Comparison of ENCODE assay signal across 8 mouse cellular contexts in the genomic region with DNA sequence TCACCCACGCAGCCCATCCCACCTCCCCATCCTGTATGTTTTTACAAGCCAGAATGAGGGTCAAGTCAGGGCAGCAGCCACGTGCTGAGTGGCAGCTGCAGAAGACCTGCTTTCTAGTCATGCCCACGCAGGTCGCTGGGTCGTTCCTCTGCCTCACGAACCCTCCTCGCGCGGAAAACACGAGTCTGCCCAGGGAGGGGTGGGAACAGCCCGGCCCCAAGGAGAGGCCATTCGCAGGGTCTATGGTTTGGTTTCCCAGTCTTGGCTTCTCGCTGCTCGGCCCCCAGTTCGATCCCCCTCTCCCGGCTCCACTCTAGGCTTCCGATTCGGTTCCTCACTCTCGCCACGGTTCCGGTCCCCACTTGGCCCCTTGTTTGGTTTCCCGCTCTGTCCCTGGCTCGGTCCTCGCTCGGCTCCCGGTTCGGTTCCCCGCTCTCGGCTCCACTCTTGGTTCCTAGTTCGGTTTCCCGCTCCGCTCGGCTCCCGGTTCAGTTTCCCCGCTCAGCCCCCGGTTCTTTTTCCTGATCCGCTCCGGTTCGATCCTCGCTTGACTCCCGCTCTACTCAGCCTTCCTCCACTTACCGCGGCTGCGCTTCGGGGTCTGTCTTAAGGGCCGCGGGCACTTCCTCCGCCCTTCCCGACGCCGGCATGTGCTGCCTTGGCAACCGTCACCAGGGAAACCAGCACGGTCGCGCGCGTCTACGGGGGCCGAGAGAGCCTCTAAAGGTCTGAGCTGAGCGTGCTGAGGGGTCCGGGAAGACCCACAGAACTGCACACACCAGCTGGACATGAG. TPM values are rescaled to one million over a fixed set of nuclear protein-coding genes. Genes with fewer than 3 reads are reported as not detected.
DNase-seq lines count a peak whose midpoint lies in the region; ATAC-seq and TF ChIP-seq lines count a peak whose summit lies in the region.

A gene (minus strand): TSS at position 633 of the 793 bp plus-strand sequence.

- no peaks in the 10 kb centered on the region for H3K36me3 ChIP-seq in ES-E14 (ENCODE audit: control insufficient read depth, insufficient read depth, low read length, poor library complexity, severe bottlenecking)
- no peaks in the 10 kb centered on the region for H3K36me3 ChIP-seq in intestine, embryonic 15.5 days
- peaks cover 6% of the 10 kb centered on the region for H3K36me3 ChIP-seq in megakaryocyte, embryonic 14.5 days (replicated peaks; ENCODE audit: low read length)

- 6% methylated on average over 61 of the region's 61 CpGs for WGBS in intestine, embryonic 15.5 days

- in situ Hi-C loops in ES-E14 (cut with MboI; ENCODE audit: low sequenced_read_pairs in 2 of 2, unreplicated experiment in 2 of 2) = no loop called here

- H3K4me1 ChIP-seq in ES-E14 (ENCODE audit: control insufficient read depth in 2 of 2, insufficient read depth in 2 of 2, low read length in 2 of 2, poor library complexity in 1 of 2) = peaks cover 0 to 4% of the 10 kb centered on the region in 2 experiments; a peak in 1 of 4 replicates
- 0 out of 2 replicates have a peak, but pooled peaks cover 3% of the 10 kb centered on the region for H3K4me1 ChIP-seq in brown adipose tissue, adult 24 weeks (ENCODE audit: control insufficient read depth, insufficient read depth, insufficient read length, low read length)
- H3K4me1 ChIP-seq in intestine, embryonic 15.5 days (replicated peaks) = 0 out of 2 replicates have a peak, but pooled peaks cover 6% of the 10 kb centered on the region
- H3K4me1 ChIP-seq in megakaryocyte, embryonic 14.5 days = peaks cover 26% of the 10 kb centered on the region

- no peak within 1 kb of the TSS for H3K27ac ChIP-seq in ES-E14 (ENCODE audit: insufficient read depth, low read depth, low read length, poor library complexity, severe bottlenecking)
- H3K27ac ChIP-seq in brown adipose tissue, adult 24 weeks (replicated peaks; ENCODE audit: low read depth, low read length) = no peak within 1 kb of the TSS
- no peak within 1 kb of the TSS for H3K27ac ChIP-seq in intestine, embryonic 15.5 days

- peak within 1 kb of the TSS; percentile 64 to 65 for H3K4me3 ChIP-seq in ES-E14 (ENCODE audit: insufficient read depth in 1 of 2, low read depth in 1 of 2, low read length in 2 of 2, poor library complexity in 1 of 2, severe bottlenecking in 1 of 2)
- H3K4me3 ChIP-seq in brown adipose tissue, adult 24 weeks (ENCODE audit: insufficient read depth, low read depth, low read length) = peak within 1 kb of the TSS; percentile 56
- H3K4me3 ChIP-seq in intestine, embryonic 15.5 days (replicated peaks) = peak within 1 kb of the TSS; percentile 46
- H3K4me3 ChIP-seq in megakaryocyte, embryonic 14.5 days (replicated peaks) = peak within 1 kb of the TSS; percentile 89

- peak; percentile 73 for DNase-seq in ES-E14 (ENCODE audit: low read depth, low spot score)
- peak; percentile 74 for DNase-seq in gastrocnemius, postnatal 10 days
- peak; percentile 89 for DNase-seq in left cerebral cortex, postnatal 25 days (ENCODE audit: low spot score in 2 of 2)
- peak; percentile 92 for DNase-seq in right cerebral cortex, postnatal 14 days

- no peaks in the 10 kb centered on the region for H3K27me3 ChIP-seq in intestine, embryonic 15.5 days (replicated peaks)
- peaks cover 67% of the 10 kb centered on the region for H3K27me3 ChIP-seq in megakaryocyte, embryonic 14.5 days (replicated peaks)

- peak within 1 kb of the TSS; percentile 67 for H3K9ac ChIP-seq in ES-E14 (ENCODE audit: insufficient read depth, low read depth, low read length, poor library complexity, severe bottlenecking)
- H3K9ac ChIP-seq in intestine, embryonic 15.5 days = peak within 1 kb of the TSS; percentile 9

- intact Hi-C loops in left cerebral cortex, postnatal 25 days (cut with DNase I) = no loop called here

- no peaks in the 10 kb centered on the region for H3K9me3 ChIP-seq in ES-E14 (ENCODE audit: control insufficient read depth, insufficient read depth, low read depth, low read length)
- H3K9me3 ChIP-seq in intestine, embryonic 15.5 days = 0 out of 2 replicates have a peak, but pooled peaks cover 4% of the 10 kb centered on the region
- H3K9me3 ChIP-seq in megakaryocyte, embryonic 14.5 days = peaks cover 51% of the 10 kb centered on the region

- peak within 1 kb of the TSS; percentile 88 for H3K4me2 ChIP-seq in intestine, embryonic 15.5 days (replicated peaks)

- ATAC-seq in intestine, embryonic 15.5 days = peak; percentile 86
- no peak for ATAC-seq in erythroblast, adult 5-6 weeks (replicated peaks; ENCODE audit: low FRiP score, poor library complexity, severe bottlenecking)

TF ChIP-seq in ES-E14, 5 proteins besides CTCF, POLR2A, EP300 and RAD21:
- TF ChIP-seq CHD2 (IDR thresholded peaks at IDR 0.05; ENCODE audit: low read depth, low read length) (no peak), MAFK (IDR thresholded peaks at IDR 0.05; ENCODE audit: insufficient read depth, low read depth, low read length) (no peak), ZNF384 (IDR thresholded peaks at IDR 0.05; ENCODE audit: low read depth, low read length) (no peak), ZC3H11A (IDR thresholded peaks at IDR 0.05; ENCODE audit: borderline replicate concordance, low read depth, low read length) (no peak), HCFC1 (IDR thresholded peaks at IDR 0.05; ENCODE audit: borderline replicate concordance, insufficient read depth, low read length) (no peak)

RNA-seq across cellular contexts. Expression of the gene that starts here (rescaled TPM):
- 0.58 and 1.5 TPM in 2 replicates for total RNA-seq in ES-E14 (2012; rRNA removed)
- not detected in 2 replicates for polyA plus RNA-seq in brown adipose tissue, adult 24 weeks (2012; ENCODE audit: insufficient read depth, insufficient read length, missing spikeins)
- under 1 TPM; 0.79 to 0.85 TPM for total RNA-seq in gastrocnemius, postnatal 10 days (2021)
- 1.1 and 1.3 TPM in 2 replicates for polyA plus RNA-seq in intestine, embryonic 15.5 days (2015; fragmentation: Nextera tagmentation; extraction: Ambion mirVana)
- 1 to 10 TPM; 5.2 to 6.9 TPM for total RNA-seq in left cerebral cortex, postnatal 25 days (2021)
- 0.34 TPM in 1 of 2 replicates, not detected in the other for polyA plus RNA-seq in megakaryocyte, embryonic 14.5 days (2012; ENCODE audit: insufficient read depth, low replicate concordance)
- 1.3 TPM in 1 of 2 replicates, not detected in the other for total RNA-seq in erythroblast, adult 5-6 weeks (2015; ENCODE audit: low replicate concordance)
- not detected in 2 replicates for total RNA-seq in erythroblast, adult 5-6 weeks (2017; ENCODE audit: low replicate concordance)

Comparison
In these comparisons a context has a peak if more than half of its experiments do, and no peak if none do; other contexts are left out.
1. Peak in DNase-seq in gastrocnemius, postnatal 10 days; RNA of the gene not detected or under 1 TPM.